Mouse (Mus musculus) urinary bladder, adult 2 months (tissue): ENCODE measurements at regions not wholly inside any gene's neighbourhood (a gene's known extent, or its start where the extent isn't known, plus 50 kb on each side); places are given as distances from the start of the nearest gene placed in this dataset.

Source experiments
- DNase-seq: peaks from one replicate; pipeline ENCODE4 v3.0.0; 2022; ENCODE audit warnings: low spot score

DNA sequence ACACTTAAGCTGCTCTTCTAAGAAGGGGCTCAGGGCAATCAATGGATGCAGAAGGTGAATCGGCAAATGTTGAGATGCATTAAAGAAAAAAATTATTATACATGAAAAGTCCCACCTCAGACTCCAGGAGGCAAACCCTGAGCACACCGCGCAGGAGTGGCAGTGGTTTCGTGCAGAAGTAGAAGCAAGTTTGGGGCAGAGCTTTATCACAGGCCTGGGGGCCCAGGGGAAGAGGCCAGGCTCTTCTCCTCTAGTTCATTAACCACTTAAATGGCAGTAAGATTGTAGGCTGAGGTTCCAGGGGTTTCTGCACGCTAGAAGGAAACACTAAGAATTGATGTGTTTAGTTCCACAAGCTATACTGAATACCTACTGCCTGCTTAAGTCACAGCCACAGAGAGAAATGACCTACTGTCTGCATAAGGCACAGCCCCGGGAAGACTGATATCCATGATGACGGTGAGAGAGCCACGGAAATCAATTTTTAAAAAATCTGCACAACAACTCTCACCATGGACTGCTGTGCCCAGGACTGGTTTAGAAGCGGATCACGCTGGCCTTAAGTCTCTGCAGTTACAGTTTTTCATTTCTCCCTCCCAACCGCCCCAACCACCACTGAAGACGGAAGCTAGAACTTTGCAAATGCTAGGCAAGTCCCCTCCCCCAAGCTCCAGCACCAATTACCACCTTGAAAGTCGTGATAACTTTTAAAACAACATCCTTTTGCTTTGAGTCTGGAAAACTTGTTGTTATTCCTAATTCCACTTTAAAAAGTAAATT lies 132.2 kb upstream of the Lef1 start:
- no peak for DNase-seq

DNA sequence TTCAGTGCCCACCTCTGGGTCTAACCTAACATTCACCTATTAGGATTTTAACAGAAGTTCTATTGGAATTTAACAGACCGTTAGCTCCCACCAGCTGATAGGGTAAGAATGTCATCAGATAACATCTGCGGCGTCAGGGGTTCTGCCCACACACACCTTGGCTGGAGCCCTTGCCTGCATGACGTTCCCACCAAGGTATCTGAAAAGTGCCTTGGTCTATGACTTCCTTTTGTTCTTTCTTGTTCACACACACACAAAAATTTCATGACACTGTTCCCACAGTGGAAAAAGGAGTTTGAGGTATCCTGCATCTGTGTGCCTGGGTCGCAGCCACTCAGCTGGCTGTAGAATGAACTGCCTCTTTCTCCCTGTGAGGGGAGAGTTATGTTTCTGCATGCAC lies 134.1 kb upstream of the Lef1 start:
- no peak for DNase-seq

DNA sequence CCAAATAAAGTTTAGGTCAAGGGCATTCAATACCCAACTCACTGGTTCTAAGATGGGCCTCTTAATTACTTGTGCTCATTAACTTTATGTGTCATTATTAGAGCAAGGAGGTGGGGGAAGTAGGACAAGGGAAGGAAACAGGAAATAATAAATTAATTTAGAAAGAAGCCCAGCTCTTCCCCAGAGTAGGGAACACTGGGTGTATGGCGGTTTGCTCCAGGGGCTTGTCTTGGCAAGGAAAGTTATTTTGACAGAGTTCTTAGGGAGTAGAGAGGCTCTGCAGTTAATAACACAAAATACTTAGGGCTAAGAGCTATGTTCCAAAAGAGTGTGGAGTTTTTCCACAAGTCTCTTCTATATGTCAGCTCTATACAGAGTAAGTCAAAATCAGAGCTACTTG lies 135.0 kb upstream of the Lef1 start:
- DNase-seq, result no peak

DNA sequence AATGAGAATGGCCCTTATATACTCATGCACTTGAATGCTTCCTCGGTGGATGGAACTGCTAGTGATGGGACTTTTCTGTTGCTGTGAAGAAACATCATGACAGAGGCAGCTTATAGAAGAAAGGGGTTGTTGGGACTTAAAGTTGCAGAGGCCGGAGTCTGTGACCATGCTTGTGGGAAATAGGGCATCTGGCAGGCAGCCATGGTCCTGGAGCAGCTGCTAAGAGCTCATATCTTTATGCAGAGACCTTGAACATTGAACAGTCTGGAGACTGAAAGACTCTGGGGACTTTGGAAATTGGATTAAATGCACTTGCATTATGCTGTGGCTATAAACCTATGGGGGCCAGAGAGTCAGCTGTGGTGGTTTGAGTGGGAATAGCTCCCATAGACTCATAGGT lies 138.1 kb upstream of the Lef1 start:
- no peak for DNase-seq

DNA sequence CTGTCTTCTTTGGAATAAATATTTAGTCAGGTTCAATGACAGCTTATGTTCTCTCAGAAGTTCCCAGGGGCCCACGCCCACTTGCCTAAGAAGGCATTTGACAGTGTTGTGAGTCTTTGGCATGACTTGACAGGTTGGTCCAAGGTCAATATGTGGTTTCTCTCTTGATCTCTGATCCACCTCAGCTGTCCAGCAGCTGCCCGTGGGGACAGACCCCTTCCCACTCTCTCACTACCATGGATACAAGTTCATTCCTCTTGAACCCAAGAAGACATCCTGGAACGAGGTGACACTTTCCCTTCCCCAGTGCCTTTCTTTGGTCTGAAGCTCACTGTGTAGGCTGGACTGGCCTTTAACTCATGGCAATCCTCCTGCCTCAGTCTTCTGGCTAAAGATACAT lies 145.0 kb upstream of the Lef1 start:
- no peak for DNase-seq

DNA sequence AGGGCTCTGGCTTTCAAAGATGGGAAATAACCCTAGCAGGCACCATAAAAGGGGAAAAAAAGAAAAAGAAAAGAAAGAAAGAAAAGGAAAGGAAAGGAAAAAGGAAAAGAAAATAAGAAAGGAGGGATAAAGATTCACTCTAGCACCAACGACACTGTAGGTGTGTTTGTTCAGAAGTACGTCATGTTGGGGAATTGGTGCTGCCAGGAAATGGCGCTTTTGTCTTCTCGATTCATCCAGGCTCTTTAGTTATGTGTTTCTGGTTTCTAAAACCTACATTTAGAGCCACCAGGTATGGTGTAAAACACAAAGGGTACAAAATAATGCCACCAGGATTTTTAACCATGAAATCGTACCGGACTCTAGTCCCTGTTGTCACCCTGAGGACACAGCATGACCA lies 146.2 kb upstream of the Lef1 start:
- DNase-seq, result no peak

DNA sequence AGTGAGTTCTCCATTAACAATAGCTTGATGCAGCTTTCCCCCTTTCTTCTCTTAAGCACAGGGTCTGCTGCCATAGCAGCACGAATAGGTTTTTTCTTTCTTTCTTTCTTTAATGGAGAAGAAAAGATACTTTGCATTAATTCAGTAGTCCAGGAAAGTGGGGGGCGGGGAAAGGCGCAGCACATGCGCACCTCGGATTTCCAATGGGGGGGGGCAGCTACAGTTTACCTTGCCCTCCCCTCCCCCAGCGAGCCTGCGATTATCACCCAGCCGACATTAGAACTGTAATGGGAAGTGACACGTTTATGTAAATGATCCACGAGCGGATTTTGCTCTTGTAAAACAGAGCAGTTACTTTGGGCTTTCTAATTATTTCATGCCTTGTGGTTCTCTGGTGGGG lies 146.6 kb upstream of the Lef1 start:
- no peak for DNase-seq

DNA sequence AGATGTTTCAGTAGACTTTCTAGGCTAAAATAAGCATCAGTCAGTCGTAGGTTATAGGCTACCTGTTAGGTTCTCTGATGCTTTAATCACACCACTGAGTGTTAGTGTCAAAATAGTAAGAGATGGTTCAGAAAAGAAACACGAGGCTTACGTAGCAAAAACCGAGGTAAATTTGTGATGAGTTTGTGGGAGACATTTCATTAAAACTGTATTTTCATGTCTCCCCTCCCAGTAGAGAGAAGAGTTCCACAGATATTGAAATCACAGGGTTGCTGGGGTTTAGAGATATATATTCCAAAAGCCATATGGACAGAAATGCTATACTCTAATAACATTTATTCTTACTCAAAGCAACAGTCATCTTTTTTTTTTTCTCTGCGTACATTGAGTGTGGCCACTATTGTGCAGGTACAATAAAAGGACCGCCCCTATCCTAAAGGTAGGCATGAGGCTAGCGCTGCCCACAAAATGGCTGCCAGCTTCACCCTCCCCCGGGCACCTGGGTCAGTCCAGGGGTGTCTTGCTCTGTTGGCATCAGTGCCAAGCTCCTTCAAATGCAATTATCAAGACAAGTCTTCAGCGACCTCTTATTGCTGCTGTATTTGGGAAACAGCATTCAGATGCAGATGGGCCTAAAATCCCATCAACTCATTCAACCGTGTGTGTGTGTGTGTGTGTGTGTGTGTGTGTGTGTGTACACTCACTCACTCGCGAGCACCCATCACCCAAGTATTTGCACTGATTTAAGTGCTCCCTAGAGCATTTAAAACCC lies 147.4 kb upstream of the Lef1 start:
- DNase-seq, result no peak

DNA sequence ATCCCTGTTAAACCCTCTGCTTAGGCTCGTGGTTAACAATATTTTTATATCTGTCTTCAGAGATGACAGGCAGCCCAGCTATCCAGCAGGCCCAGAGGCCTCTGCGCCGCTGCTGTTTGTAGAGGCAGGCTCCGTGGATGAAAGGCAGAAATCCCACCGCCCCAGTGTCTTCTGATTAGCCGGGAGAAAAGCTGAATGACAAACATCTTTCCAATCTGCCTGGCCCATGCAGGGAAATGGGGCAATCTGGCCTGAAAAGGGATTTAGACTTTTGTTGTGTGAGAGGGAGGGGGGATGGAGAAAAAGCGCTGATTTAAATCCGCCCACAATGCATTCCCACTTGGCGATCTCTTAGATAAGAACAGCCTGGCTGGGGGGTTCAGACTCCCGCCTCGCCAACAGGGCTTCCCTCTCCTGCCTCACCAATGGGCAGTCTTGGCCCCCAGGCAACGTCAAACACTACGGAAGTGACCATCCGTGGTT lies 148.1 kb upstream of the Lef1 start:
- no peak for DNase-seq

DNA sequence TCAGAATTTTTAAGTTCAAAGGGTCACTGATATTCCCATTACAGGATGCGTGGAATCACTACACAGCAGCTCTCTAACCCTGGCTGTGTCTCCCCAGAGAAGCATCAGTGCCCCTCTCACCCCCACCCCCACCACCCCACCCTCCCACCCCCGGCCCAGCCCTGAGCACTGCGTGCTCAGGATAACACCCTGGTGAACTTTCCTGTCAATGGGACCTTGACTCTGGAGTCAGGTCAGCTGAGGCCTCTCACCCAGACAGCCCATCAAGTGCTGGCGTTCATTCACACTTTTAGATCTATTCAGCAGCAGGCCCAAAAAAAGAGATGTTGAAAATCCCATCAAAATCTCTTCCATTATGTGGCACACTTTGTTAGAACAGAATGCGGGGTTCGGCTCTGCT lies 148.6 kb upstream of the Lef1 start:
- DNase-seq, result no peak

DNA sequence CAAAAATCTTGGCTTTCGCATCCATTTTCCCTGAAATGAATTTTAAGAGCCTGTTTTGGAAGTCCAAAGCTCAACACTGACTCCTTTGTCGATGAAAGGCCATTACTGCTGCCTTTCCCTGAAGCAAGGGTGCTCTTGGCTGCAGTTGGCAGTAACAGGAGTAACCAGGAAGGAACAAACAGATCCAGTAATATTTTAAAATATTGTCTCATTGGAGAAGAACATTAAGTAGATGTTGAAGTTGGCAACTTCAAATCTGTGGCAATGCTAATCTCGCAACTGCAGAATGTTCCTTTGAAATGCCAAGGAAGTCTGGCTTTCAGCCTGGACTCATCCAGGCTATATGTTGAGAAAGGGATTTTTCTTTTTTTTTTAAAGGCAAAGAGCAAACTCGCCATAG lies 154.3 kb upstream of the Lef1 start:
- no peak for DNase-seq

DNA sequence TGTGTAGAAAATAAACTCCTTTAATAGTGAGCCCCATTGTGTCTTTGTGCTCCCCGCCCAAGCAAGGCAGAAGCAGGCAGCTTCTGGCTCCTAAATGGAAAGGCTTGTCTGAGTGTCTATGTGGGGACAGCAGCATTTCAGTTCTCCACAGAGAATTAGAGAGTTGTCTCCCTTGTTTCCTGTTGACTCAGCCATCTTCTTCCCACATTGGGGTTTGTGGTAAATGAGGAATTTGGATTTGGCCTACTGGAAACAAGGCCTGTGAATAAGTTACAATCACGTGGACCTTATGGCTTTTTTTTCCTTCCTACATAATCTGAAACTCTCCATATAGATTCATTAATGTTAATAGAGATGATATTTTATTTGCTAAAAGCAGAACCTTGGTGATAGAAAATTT lies 158.9 kb upstream of the Lef1 start:
- DNase-seq, result no peak

DNA sequence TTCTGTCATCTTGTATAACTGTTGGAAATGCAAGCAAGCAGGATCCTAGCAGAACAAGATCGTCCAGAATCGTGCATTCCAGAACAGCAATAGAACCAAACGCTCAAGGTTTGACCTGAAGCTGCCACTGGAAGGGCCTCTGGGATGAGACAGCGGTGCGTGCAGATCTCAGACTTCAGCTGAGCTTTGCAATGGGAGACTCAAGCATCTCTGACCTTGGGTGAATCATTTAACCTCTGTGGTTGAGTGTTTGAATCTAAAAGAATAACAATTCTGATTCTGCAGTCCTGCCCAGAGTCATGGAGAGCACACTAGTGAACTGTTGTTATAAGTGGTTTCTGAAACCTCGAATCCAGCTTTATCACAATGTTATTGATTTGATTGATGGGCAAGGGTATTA lies 159.4 kb upstream of the Lef1 start:
- no peak for DNase-seq

DNA sequence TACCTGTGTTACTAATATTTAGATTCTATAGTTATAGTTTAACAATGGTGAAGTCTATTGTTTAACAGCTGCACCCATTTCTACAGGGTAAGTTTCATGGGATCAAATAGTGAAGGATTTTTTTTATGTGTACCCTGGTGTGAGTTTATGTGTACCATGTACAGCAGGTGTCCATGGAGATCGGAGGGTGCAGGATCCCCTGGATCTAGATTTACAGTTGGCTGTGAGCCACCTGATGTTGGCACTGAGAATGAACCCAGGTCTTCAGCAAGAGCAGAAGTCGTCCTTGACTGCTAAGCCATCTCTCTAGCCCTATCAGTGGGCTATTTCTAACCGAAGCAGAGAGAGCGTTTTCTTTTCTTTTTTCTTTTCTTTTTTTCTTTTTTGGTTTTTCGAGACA lies 162.4 kb upstream of the Lef1 start:
- DNase-seq, result no peak

DNA sequence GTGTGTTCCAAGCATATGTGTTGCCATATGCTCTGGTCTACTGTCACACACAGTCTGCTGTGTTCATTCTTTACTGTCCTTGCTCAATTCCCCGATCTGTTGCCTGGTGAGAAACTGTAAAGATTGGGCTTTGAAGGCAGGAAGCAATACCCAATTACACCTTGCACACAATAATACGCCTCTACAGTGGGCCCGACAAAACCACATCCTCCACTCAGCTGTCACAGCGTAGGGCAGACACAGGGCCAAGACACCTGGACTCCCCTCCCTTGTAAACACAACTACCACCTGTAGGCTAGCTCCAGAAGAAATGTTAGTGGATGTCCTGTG lies 163.0 kb upstream of the Lef1 start:
- DNase-seq, result no peak

DNA sequence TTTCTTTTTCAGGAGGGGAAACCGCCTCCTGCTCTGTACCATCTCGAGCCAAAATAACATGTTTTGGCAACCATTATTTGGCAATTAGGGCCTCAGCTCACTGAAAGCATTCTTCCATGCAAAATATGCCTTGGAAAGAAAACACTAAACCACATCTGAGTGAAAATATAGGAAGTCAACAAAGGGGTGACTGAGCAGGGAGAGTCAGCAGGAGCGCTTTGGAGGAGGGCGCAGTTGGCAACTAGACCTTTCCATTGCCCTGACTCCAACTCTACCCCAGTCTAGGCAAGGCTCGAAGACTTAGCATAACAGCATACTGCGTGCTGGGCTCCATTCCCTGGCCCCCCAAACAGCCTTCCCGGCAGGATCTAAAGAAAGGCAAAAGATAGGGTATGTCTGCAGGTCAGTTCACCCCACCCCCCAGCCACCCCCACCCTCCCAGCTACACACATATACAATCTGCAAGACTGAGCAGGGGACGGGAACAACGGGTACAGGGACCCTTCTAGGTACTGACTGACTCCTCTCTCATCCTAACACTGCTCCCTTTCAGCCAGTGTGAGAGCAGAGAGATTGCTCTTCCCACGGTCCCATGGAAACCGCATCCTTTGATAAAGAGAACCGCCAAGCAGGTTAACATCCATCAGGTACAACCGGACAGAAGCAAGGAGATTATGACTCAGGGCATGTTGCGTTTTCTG lies 163.5 kb upstream of the Lef1 start:
- no peak for DNase-seq

DNA sequence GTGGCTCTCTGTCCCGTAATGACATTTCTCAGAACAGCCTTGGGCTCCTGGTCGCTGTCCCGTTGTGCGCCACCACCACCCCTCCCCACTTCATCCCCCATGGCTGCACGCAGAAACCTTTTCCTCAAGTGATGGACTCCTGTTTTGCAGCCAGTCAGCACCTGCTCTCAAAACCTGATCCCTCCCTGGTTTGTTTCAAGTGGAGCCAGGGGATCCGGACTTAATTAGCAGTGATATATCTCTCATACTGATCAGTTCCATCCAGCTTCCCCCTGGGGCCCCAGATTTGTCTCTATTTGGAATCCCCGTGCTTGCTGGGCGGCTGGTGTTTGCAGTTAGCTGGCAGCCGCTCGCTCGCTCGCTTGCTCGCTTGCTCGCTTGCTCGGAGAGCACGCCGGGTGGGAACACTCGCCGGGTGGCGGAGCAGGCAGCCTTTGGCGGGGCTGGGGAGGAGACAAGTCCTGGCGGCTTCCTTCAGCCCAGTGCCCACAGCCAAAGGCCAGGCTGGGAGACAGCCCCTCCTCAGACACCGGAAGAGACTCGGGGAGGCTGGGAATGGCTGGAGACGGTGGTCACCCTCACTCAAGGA lies 164.3 kb upstream of the Lef1 start:
- DNase-seq, result no peak

DNA sequence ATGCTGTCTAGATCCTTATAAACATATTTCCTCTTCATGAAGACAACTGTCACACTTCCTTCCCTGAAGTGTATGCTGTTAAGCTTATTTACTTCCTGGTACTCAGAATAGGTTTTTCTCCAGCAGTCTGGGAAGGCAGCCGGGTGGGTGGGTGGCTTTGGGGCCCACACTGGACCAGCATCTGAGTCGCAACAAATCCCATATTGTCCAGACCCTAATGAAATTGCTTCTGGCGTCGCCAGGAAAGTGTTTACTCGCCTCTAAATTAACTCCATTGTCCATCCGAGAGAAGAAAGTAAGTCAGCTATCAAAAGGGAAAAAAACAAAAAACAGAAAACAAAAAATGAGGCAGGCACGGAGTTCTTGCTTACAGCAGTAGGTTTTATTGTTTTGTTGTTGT lies 164.9 kb upstream of the Lef1 start:
- no peak for DNase-seq

DNA sequence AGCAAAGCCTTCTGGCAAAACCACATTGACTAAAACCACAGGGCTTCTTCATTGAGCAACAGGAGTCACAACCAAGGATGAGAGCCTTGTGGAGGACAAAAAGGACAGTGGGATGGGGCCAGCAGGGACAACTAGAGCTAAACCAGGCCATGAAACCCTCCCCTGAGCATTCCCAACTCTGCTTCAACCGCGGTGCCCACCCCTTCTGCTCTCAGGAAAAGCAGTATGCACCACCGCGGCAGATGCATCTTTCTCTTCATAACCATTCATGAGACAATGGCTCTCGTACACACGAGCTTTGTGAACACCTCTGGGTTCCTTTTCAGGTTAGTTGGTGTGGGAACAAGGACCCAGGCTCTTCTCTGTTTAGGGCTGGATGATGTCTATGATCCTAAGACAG lies 166.0 kb upstream of the Lef1 start:
- DNase-seq, result no peak

DNA sequence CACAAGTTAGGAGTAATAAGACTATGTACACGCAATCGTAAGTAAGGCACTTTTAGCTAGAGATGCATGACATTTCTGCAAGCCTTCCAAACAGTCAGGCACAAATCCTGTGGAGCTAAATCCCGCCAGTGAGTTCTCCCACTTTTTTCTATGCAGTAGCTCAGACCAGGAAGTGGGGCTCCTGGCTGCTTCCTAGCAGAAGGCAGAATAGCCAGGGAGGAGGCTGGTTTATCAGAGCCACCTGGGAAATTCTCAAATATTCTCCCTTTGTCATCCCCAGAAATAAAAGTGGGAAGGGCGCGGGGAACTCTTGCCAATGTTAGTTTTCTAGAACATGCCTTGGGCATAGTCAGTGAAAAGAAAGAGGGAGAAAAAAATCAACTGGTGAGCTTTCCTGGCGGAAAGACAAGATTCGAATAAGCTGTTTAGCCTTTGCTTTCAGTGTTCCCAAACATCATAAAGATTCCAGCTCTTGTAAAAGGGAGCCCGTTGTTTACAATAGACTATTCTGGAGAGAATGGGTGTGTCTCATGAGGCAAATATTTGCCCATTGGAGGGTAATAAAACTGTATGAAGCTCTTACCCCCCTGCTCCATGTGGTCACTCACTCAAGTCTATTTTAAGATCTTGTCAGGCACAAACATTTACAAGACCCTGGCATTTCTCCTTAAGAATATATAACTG lies 167.2 kb upstream of the Lef1 start:
- no peak for DNase-seq

DNA sequence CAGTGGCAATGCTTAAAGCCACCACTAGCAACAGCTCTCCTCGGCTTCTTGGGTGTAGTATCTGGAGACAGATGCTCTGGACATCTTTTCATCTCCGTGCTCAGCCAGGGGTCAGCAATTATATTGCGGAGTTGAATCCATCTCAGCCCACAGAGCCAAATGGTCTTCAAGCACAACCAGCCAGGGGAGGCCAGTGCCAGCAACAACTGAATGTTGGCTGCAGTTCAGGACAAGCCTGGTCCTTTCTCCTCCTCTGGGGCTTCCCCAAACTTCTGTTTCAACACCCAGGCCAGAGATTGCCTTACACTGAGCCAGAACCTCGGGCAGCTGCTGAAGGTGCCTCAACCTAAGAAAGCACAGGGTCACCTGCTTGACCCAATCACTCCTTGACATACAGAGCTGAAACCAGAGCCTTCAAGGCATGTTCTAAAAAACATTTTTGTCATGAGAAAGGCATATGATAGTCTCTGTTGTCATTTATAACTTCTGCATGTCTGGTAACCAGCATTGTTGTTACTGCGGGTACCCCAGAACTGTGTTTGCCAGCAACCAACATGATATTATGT lies 169.9 kb upstream of the Lef1 start:
- DNase-seq, result no peak

DNA sequence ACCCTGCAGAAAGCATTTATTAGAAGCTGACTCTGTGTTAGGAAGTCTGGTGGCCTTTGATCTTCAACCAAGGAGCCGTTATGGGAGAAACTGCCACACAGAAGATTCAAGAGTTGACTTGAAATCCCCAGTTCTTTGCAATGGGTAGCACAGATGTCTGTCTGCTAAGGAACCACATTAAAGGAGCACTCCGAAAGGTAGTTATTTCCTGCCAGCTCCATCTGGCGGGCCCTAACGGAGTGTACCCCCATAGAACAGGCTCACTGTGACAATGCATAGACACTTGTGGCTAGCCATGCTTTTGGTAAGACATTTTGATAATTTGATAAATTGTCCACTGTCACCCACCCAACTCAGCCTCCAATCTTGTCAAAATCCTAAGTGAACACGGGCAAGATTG lies 173.3 kb upstream of the Lef1 start:
- no peak for DNase-seq
